Mouse (Mus musculus) layer of hippocampus, adult 9-11 months (tissue): Measurements from ENCODE around the gene Abtb2.

ENCODE experiments used
- DNase-seq: peaks from one replicate; pipeline ENCODE4 v3.0.0; 2022

The Abtb2 gene

GRCm38 (mm10) chr2:103584093-103584492 lies 18.0 kb downstream of the Abtb2 start:
- no peak for DNase-seq

- DNase-seq, result no peak
These were observed 20.3 kb downstream of the Abtb2 start for GRCm38 (mm10) chr2:103586423-103586822.

- no peak for DNase-seq
These were observed 22.7 kb downstream of the Abtb2 start for GRCm38 (mm10) chr2:103588776-103589175.

GRCm38 (mm10) chr2:103589400-103589799 lies 23.3 kb downstream of the Abtb2 start:
- no peak for DNase-seq

- no peak for DNase-seq
These were observed 24.5 kb downstream of the Abtb2 start for GRCm38 (mm10) chr2:103590645-103591044.

- DNase-seq, result peak; percentile 61
These were observed 25.9 kb downstream of the Abtb2 start for GRCm38 (mm10) chr2:103591742-103592590.

GRCm38 (mm10) chr2:103592591-103592929 lies 26.4 kb downstream of the Abtb2 start:
- no peak for DNase-seq

- no peak for DNase-seq
These were observed 28.5 kb downstream of the Abtb2 start for GRCm38 (mm10) chr2:103594592-103595011.

GRCm38 (mm10) chr2:103595028-103595651 lies 29.0 kb downstream of the Abtb2 start:
- DNase-seq, result no peak

- DNase-seq, result no peak
These were observed 33.2 kb downstream of the Abtb2 start for GRCm38 (mm10) chr2:103599296-103599695.

- DNase-seq, result peak; percentile 71
These were observed 34.2 kb downstream of the Abtb2 start for GRCm38 (mm10) chr2:103600165-103600891.

GRCm38 (mm10) chr2:103601126-103601525 lies 35.0 kb downstream of the Abtb2 start:
- no peak for DNase-seq

- no peak for DNase-seq
These were observed 35.4 kb downstream of the Abtb2 start for GRCm38 (mm10) chr2:103601531-103601930.

GRCm38 (mm10) chr2:103603209-103603608 lies 37.1 kb downstream of the Abtb2 start:
- DNase-seq, result no peak

GRCm38 (mm10) chr2:103603869-103604268 lies 37.8 kb downstream of the Abtb2 start:
- DNase-seq, result no peak

- no peak for DNase-seq
These were observed 39.8 kb downstream of the Abtb2 start for GRCm38 (mm10) chr2:103605805-103606498.

- no peak for DNase-seq
These were observed 41.8 kb downstream of the Abtb2 start for GRCm38 (mm10) chr2:103607926-103608325.

GRCm38 (mm10) chr2:103608947-103609346 lies 42.8 kb downstream of the Abtb2 start:
- no peak for DNase-seq

GRCm38 (mm10) chr2:103609499-103609898 lies 43.4 kb downstream of the Abtb2 start:
- no peak for DNase-seq

- no peak for DNase-seq
These were observed 44.9 kb downstream of the Abtb2 start for GRCm38 (mm10) chr2:103610831-103611535.

- DNase-seq, result no peak
These were observed 47.8 kb downstream of the Abtb2 start for GRCm38 (mm10) chr2:103613865-103614264.

GRCm38 (mm10) chr2:103615028-103615427 lies 48.9 kb downstream of the Abtb2 start:
- DNase-seq, result no peak
